Comparison of ENCODE assay signal across 15 mouse cellular contexts in the genomic region with DNA sequence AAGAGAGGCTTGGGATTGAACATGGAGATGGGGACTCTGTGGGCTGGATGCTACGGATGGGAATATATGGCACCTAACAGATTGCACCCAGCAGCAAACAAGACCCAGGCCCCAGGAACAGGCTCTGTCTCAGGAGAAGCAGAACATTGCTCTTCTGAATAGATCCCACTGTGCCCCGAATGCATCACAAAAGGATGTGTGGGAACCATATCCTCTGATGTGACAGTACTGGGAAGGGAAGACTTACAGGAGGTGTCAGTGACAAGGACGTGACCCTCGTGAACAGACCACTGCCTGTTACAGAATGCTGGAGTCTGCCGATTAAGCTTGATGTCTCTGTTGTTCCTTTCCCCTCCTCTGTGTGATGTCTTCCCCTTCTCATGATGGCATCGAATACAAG.
"Had no signal": no experiment of that assay in that cellular context is flagged by ENCODE, and none has a peak within 500 bp of the region (broad histone marks: within the 10 kb centered on the region; RNA-seq: fewer than 3 reads in every experiment).

No protein-coding gene starts in this region.

- H3K9ac ChIP-seq: neural tube, embryonic 15.5 days; stomach, embryonic 15.5 days had no signal

- H3K4me3 ChIP-seq: neural tube, embryonic 15.5 days; stomach, embryonic 15.5 days had no signal

- H3K4me1 ChIP-seq: neural tube, embryonic 15.5 days; stomach, embryonic 15.5 days had no signal

- DNase-seq: retina, postnatal 1 day; right cerebral cortex, adult 18-20 months; right cerebral cortex, postnatal 14 days; right cerebral cortex, postnatal 25 days; right cerebral cortex, postnatal 4 days; spleen, adult 18-20 months; thymus, adult 18-20 months; thymus, adult 2 months; thymus, postnatal 14 days; thymus, postnatal 25 days; thymus, postnatal 36 days; thymus, postnatal 4 days had no signal

- H3K27ac ChIP-seq: neural tube, embryonic 15.5 days; stomach, embryonic 15.5 days; stomach, postnatal 0 days had no signal

- H3K9me3 ChIP-seq: neural tube, embryonic 15.5 days; stomach, embryonic 15.5 days had no signal

- H3K27me3 ChIP-seq: neural tube, embryonic 15.5 days; stomach, embryonic 15.5 days had no signal

- H3K4me2 ChIP-seq: neural tube, embryonic 15.5 days; stomach, embryonic 15.5 days had no signal

- H3K36me3 ChIP-seq: neural tube, embryonic 15.5 days; stomach, embryonic 15.5 days had no signal
